Mouse (Mus musculus): ENCODE results near the gene Gnai3. TPM values are rescaled to one million over a fixed set of nuclear protein-coding genes. Genes with fewer than 3 reads are reported as not detected.

The Gnai3 gene
- polyA plus RNA-seq, 1 experiment from 2014 or later: 112 TPM

GRCm38 (mm10) chr3:108187111-108187795 is 41.3 kb upstream of the Gnai3 start:
- H3K9me3 ChIP-seq (ENCODE audit: control insufficient read depth, low read length): no peaks in the 10 kb centered on the region
- no peaks in the 10 kb centered on the region for H3K36me3 ChIP-seq (ENCODE audit: control insufficient read depth, insufficient read depth, low read length)
- H3K4me1 ChIP-seq (replicated peaks; ENCODE audit: control insufficient read depth, insufficient read depth): no peaks in the 10 kb centered on the region
- no peaks in the 10 kb centered on the region for H3K27me3 ChIP-seq (ENCODE audit: control insufficient read depth, insufficient read depth, low read length)
- peak overlapping the region; percentile 67; the same call in 1 of the 2 replicates for H3K9ac ChIP-seq (ENCODE audit: low read length)
- no peak overlapping the region for H3K27ac ChIP-seq (replicated peaks)
- no peak overlapping the region for H3K4me3 ChIP-seq (ENCODE audit: low read depth, low read length)
- TF ChIP-seq EP300 (optimal IDR thresholded peaks at IDR 0.05): no peak
- TF ChIP-seq CTCF (IDR thresholded peaks at IDR 0.05; ENCODE audit: low read depth): no peak
- peak overlapping the region; percentile 96 for H3K4me2 ChIP-seq (replicated peaks; ENCODE audit: low read depth)
- DNase-seq (ENCODE audit: low spot score) (peak; percentile 15), ATAC-seq (ENCODE audit: low FRiP score, low TSS enrichment) (peak; percentile 16; the same call in 1 of the 2 replicates)
- WGBS: 77% methylated on average over 20 of the region's 20 CpGs

GRCm38 (mm10) chr3:108186098-108187047 is 40.4 kb upstream of the Gnai3 start, which contains the start of gene Amigo1:
Gene Amigo1, plus strand, starts transcription at chr3:108186335.
- no peak for TF ChIP-seq CTCF (IDR thresholded peaks at IDR 0.05; ENCODE audit: low read depth)
- no peak for TF ChIP-seq EP300 (optimal IDR thresholded peaks at IDR 0.05)
- H3K36me3 ChIP-seq (ENCODE audit: control insufficient read depth, insufficient read depth, low read length): no peaks in the 10 kb centered on the region
- 4% methylated on average over 50 of the region's 100 CpGs for WGBS
- ATAC-seq (ENCODE audit: low FRiP score, low TSS enrichment) (peak; percentile 66), DNase-seq (ENCODE audit: low spot score) (peak; percentile 58)
- peak within 1 kb of the TSS; percentile 67 for H3K9ac ChIP-seq (ENCODE audit: low read length)
- H3K4me2 ChIP-seq (replicated peaks; ENCODE audit: low read depth): peak within 1 kb of the TSS; percentile 96
- H3K4me1 ChIP-seq (replicated peaks; ENCODE audit: control insufficient read depth, insufficient read depth): no peaks in the 10 kb centered on the region
- no peaks in the 10 kb centered on the region for H3K9me3 ChIP-seq (ENCODE audit: control insufficient read depth, low read length)
- H3K27me3 ChIP-seq (ENCODE audit: control insufficient read depth, insufficient read depth, low read length): no peaks in the 10 kb centered on the region
- H3K27ac ChIP-seq (replicated peaks): 0 out of 2 replicates have a peak within 1 kb of the TSS, but pooled peaks have one; percentile 8
- peak within 1 kb of the TSS; percentile 70 for H3K4me3 ChIP-seq (ENCODE audit: low read depth, low read length)

- Histone ChIP-seq H3K27ac (replicated peaks) (no peak overlapping the region), H3K27me3 (ENCODE audit: control insufficient read depth, insufficient read depth, low read length) (no peaks in the 10 kb centered on the region), H3K4me3 (ENCODE audit: low read depth, low read length) (peak overlapping the region; percentile 70), H3K4me2 (replicated peaks; ENCODE audit: low read depth) (peak overlapping the region; percentile 96), H3K9me3 (ENCODE audit: control insufficient read depth, low read length) (no peaks in the 10 kb centered on the region), H3K4me1 (replicated peaks; ENCODE audit: control insufficient read depth, insufficient read depth) (no peaks in the 10 kb centered on the region), H3K9ac (ENCODE audit: low read length) (peak overlapping the region; percentile 67), H3K36me3 (ENCODE audit: control insufficient read depth, insufficient read depth, low read length) (no peaks in the 10 kb centered on the region)
- WGBS: 3% methylated on average over 16 of the region's 16 CpGs
- no peak for TF ChIP-seq CTCF (IDR thresholded peaks at IDR 0.05; ENCODE audit: low read depth)
- no peak for TF ChIP-seq EP300 (optimal IDR thresholded peaks at IDR 0.05)
- ATAC-seq (ENCODE audit: low FRiP score, low TSS enrichment): no peak
- DNase-seq (ENCODE audit: low spot score): peak; percentile 21
These were observed 39.6 kb upstream of the Gnai3 start for GRCm38 (mm10) chr3:108185460-108186097.

- no peak overlapping the region for H3K4me3 ChIP-seq (ENCODE audit: low read depth, low read length)
- H3K4me2 ChIP-seq (replicated peaks; ENCODE audit: low read depth): no peak overlapping the region
- TF ChIP-seq EP300 (optimal IDR thresholded peaks at IDR 0.05) (no peak), CTCF (IDR thresholded peaks at IDR 0.05; ENCODE audit: low read depth) (no peak)
- H3K9ac ChIP-seq (ENCODE audit: low read length): no peak overlapping the region
- no peaks in the 10 kb centered on the region for H3K9me3 ChIP-seq (ENCODE audit: control insufficient read depth, low read length)
- ATAC-seq (ENCODE audit: low FRiP score, low TSS enrichment) (no peak), DNase-seq (ENCODE audit: low spot score) (no peak)
- H3K36me3 ChIP-seq (ENCODE audit: control insufficient read depth, insufficient read depth, low read length): no peaks in the 10 kb centered on the region
- H3K27ac ChIP-seq (replicated peaks): no peak overlapping the region
- 74% methylated on average over 3 of the region's 3 CpGs for WGBS
- no peaks in the 10 kb centered on the region for H3K4me1 ChIP-seq (replicated peaks; ENCODE audit: control insufficient read depth, insufficient read depth)
- H3K27me3 ChIP-seq (ENCODE audit: control insufficient read depth, insufficient read depth, low read length): no peaks in the 10 kb centered on the region
These were observed 38.8 kb upstream of the Gnai3 start for GRCm38 (mm10) chr3:108184742-108185141.

GRCm38 (mm10) chr3:108180514-108180913 is 34.6 kb upstream of the Gnai3 start:
- H3K9ac ChIP-seq (ENCODE audit: low read length): no peak overlapping the region
- H3K9me3 ChIP-seq (ENCODE audit: control insufficient read depth, low read length): no peaks in the 10 kb centered on the region
- WGBS: 47% methylated on average over 2 of the region's 2 CpGs
- H3K36me3 ChIP-seq (ENCODE audit: control insufficient read depth, insufficient read depth, low read length): no peaks in the 10 kb centered on the region
- no peak overlapping the region for H3K4me2 ChIP-seq (replicated peaks; ENCODE audit: low read depth)
- DNase-seq (ENCODE audit: low spot score) (no peak), ATAC-seq (ENCODE audit: low FRiP score, low TSS enrichment) (no peak)
- TF ChIP-seq EP300 (optimal IDR thresholded peaks at IDR 0.05) (no peak), CTCF (IDR thresholded peaks at IDR 0.05; ENCODE audit: low read depth) (no peak)
- H3K4me3 ChIP-seq (ENCODE audit: low read depth, low read length): no peak overlapping the region
- no peaks in the 10 kb centered on the region for H3K4me1 ChIP-seq (replicated peaks; ENCODE audit: control insufficient read depth, insufficient read depth)
- no peak overlapping the region for H3K27ac ChIP-seq (replicated peaks)
- H3K27me3 ChIP-seq (ENCODE audit: control insufficient read depth, insufficient read depth, low read length): no peaks in the 10 kb centered on the region
